Mouse (Mus musculus): ENCODE measurements around the gene 4931429L15Rik. TPM values are rescaled to one million over a fixed set of nuclear protein-coding genes. Genes with fewer than 3 reads are reported as not detected.

4931429L15Rik gene
- polyA plus RNA-seq, 1 experiment, result not detected

GRCm38 (mm10) chr9:46350451-46350981 lies 30.7 kb upstream of the 4931429L15Rik start:
- Histone ChIP-seq H3K27me3 (ENCODE audit: control insufficient read depth, insufficient read depth, low read length, poor library complexity, severe bottlenecking) (no peaks in the 10 kb centered on the region), H3K4me1 (ENCODE audit: control insufficient read depth, insufficient read depth, low read length) (peaks cover 2% of the 10 kb centered on the region)
- no peak for TF ChIP-seq POLR2A (IDR thresholded peaks at IDR 0.05; ENCODE audit: insufficient read depth, low read length)
- TF ChIP-seq CTCF (IDR thresholded peaks at IDR 0.05; ENCODE audit: low read depth, low read length), result no peak

GRCm38 (mm10) chr9:46345887-46346665 lies 26.3 kb upstream of the 4931429L15Rik start:
- Histone ChIP-seq H3K9ac (ENCODE audit: low read depth, poor library complexity, severe bottlenecking) (no peak overlapping the region), H3K4me3 (ENCODE audit: low read depth, low read length) (no peak overlapping the region), H3K27me3 (ENCODE audit: control insufficient read depth, insufficient read depth, low read length, poor library complexity, severe bottlenecking) (no peaks in the 10 kb centered on the region), H3K36me3 (ENCODE audit: control insufficient read depth, insufficient read depth, low read length, poor library complexity, severe bottlenecking) (no peaks in the 10 kb centered on the region), H3K4me1 (ENCODE audit: control insufficient read depth, insufficient read depth, low read length) (no peaks in the 10 kb centered on the region), H3K27ac (ENCODE audit: insufficient read depth, low read length) (no peak overlapping the region), H3K9me3 (replicated peaks; ENCODE audit: control insufficient read depth, insufficient read depth, low read length, poor library complexity, severe bottlenecking) (no peaks in the 10 kb centered on the region)
- TF ChIP-seq POLR2A (IDR thresholded peaks at IDR 0.05; ENCODE audit: insufficient read depth, low read length) (no peak), EP300 (IDR thresholded peaks at IDR 0.05; ENCODE audit: insufficient read depth, low read depth, low read length) (no peak), CTCF (IDR thresholded peaks at IDR 0.05; ENCODE audit: low read depth, low read length) (no peak)

More at GRCm38 (mm10) chr9:46350451-46350981, 30.7 kb upstream of the 4931429L15Rik start:
- no peaks in the 10 kb centered on the region for H3K9me3 ChIP-seq (replicated peaks; ENCODE audit: control insufficient read depth, insufficient read depth, low read length, poor library complexity, severe bottlenecking)
- no peak overlapping the region for H3K4me3 ChIP-seq (ENCODE audit: low read depth, low read length)
- no peak overlapping the region for H3K9ac ChIP-seq (ENCODE audit: low read depth, poor library complexity, severe bottlenecking)
- H3K27ac ChIP-seq (ENCODE audit: insufficient read depth, low read length), result no peak overlapping the region
- H3K36me3 ChIP-seq (ENCODE audit: control insufficient read depth, insufficient read depth, low read length, poor library complexity, severe bottlenecking), result no peaks in the 10 kb centered on the region

GRCm38 (mm10) chr9:46339051-46339652 lies 19.4 kb upstream of the 4931429L15Rik start:
- Histone ChIP-seq H3K4me1 (ENCODE audit: control insufficient read depth, insufficient read depth, low read length) (peaks cover 2% of the 10 kb centered on the region), H3K27me3 (ENCODE audit: control insufficient read depth, insufficient read depth, low read length, poor library complexity, severe bottlenecking) (no peaks in the 10 kb centered on the region), H3K9ac (ENCODE audit: low read depth, poor library complexity, severe bottlenecking) (no peak overlapping the region), H3K27ac (ENCODE audit: insufficient read depth, low read length) (no peak overlapping the region), H3K9me3 (replicated peaks; ENCODE audit: control insufficient read depth, insufficient read depth, low read length, poor library complexity, severe bottlenecking) (no peaks in the 10 kb centered on the region; the same call in 1 of the 2 replicates), H3K36me3 (ENCODE audit: control insufficient read depth, insufficient read depth, low read length, poor library complexity, severe bottlenecking) (no peaks in the 10 kb centered on the region), H3K4me3 (ENCODE audit: low read depth, low read length) (no peak overlapping the region)
- TF ChIP-seq POLR2A (IDR thresholded peaks at IDR 0.05; ENCODE audit: insufficient read depth, low read length) (no peak), CTCF (IDR thresholded peaks at IDR 0.05; ENCODE audit: low read depth, low read length) (no peak), EP300 (IDR thresholded peaks at IDR 0.05; ENCODE audit: insufficient read depth, low read depth, low read length) (no peak)

- no peak for TF ChIP-seq POLR2A (IDR thresholded peaks at IDR 0.05; ENCODE audit: insufficient read depth, low read length)
- TF ChIP-seq CTCF (IDR thresholded peaks at IDR 0.05; ENCODE audit: low read depth, low read length), result no peak
- TF ChIP-seq EP300 (IDR thresholded peaks at IDR 0.05; ENCODE audit: insufficient read depth, low read depth, low read length), result no peak
- H3K27ac ChIP-seq (ENCODE audit: insufficient read depth, low read length), result peak overlapping the region; percentile 83
- H3K27me3 ChIP-seq (ENCODE audit: control insufficient read depth, insufficient read depth, low read length, poor library complexity, severe bottlenecking), result no peaks in the 10 kb centered on the region
Measured at GRCm38 (mm10) chr9:46338384-46338783, 18.6 kb upstream of the 4931429L15Rik start.

GRCm38 (mm10) chr9:46337852-46338291 lies 18.1 kb upstream of the 4931429L15Rik start:
- Histone ChIP-seq H3K9me3 (replicated peaks; ENCODE audit: control insufficient read depth, insufficient read depth, low read length, poor library complexity, severe bottlenecking) (no peaks in the 10 kb centered on the region; the same call in 1 of the 2 replicates), H3K36me3 (ENCODE audit: control insufficient read depth, insufficient read depth, low read length, poor library complexity, severe bottlenecking) (no peaks in the 10 kb centered on the region), H3K9ac (ENCODE audit: low read depth, poor library complexity, severe bottlenecking) (no peak overlapping the region), H3K27me3 (ENCODE audit: control insufficient read depth, insufficient read depth, low read length, poor library complexity, severe bottlenecking) (no peaks in the 10 kb centered on the region), H3K4me3 (ENCODE audit: low read depth, low read length) (no peak overlapping the region), H3K4me1 (ENCODE audit: control insufficient read depth, insufficient read depth, low read length) (peaks cover 2% of the 10 kb centered on the region), H3K27ac (ENCODE audit: insufficient read depth, low read length) (no peak overlapping the region)
- TF ChIP-seq EP300 (IDR thresholded peaks at IDR 0.05; ENCODE audit: insufficient read depth, low read depth, low read length), result 0 out of 2 replicates have a peak, but pooled peaks have one; percentile 13
- no peak for TF ChIP-seq POLR2A (IDR thresholded peaks at IDR 0.05; ENCODE audit: insufficient read depth, low read length)

More at GRCm38 (mm10) chr9:46338384-46338783, 18.6 kb upstream of the 4931429L15Rik start:
- Histone ChIP-seq H3K9me3 (replicated peaks; ENCODE audit: control insufficient read depth, insufficient read depth, low read length, poor library complexity, severe bottlenecking) (no peaks in the 10 kb centered on the region; the same call in 1 of the 2 replicates), H3K4me3 (ENCODE audit: low read depth, low read length) (no peak overlapping the region), H3K9ac (ENCODE audit: low read depth, poor library complexity, severe bottlenecking) (no peak overlapping the region), H3K36me3 (ENCODE audit: control insufficient read depth, insufficient read depth, low read length, poor library complexity, severe bottlenecking) (no peaks in the 10 kb centered on the region), H3K4me1 (ENCODE audit: control insufficient read depth, insufficient read depth, low read length) (peaks cover 2% of the 10 kb centered on the region)
